Mouse (Mus musculus) lung, embryonic 16.5 days (tissue): ENCODE results near the gene Rab10. TPM values are rescaled to one million over a fixed set of nuclear protein-coding genes. Genes with fewer than 3 reads are reported as not detected.

ENCODE experiments used
- ATAC-seq: fragments of 200-750 bp; cut with Nextera tagmentation; 2 replicates; pipeline ENCODE4 v1.8.0; 2017; ENCODE audit warnings: low read depth, mild to moderate bottlenecking, moderate library complexity
- H3K27ac ChIP-seq: fragments of 300-500 bp; sonication (generic); 2 replicates; pipeline ENCODE4 v1.5.1; 2014; ENCODE audit warnings: mild to moderate bottlenecking, control low read depth, low read length
- H3K27me3 ChIP-seq: fragments of 300-500 bp; sonication (generic); 2 replicates; pipeline ENCODE4 v1.6.1; 2014; ENCODE audit warnings: low read depth, low read length, mixed read lengths; ENCODE audit not compliant: control insufficient read depth, insufficient read depth
- H3K36me3 ChIP-seq: fragments of 300-500 bp; sonication (generic); 2 replicates; pipeline ENCODE4 v1.6.1; 2014; ENCODE audit warnings: low read length; ENCODE audit not compliant: control insufficient read depth, insufficient read depth
- H3K4me1 ChIP-seq: fragments of 300-500 bp; sonication (generic); replicated peaks from 2 replicates; pipeline ENCODE4 v1.6.1; 2014; ENCODE audit warnings: low read length, mixed read lengths; ENCODE audit not compliant: control insufficient read depth, insufficient read depth
- H3K4me2 ChIP-seq: fragments of 300-500 bp; sonication (generic); 2 replicates; pipeline ENCODE4 v1.6.1; 2014; ENCODE audit warnings: low read depth, low read length, control low read depth
- H3K4me3 ChIP-seq: fragments of 300-500 bp; sonication (generic); 2 replicates; pipeline ENCODE4 v1.5.1; 2014; ENCODE audit warnings: mild to moderate bottlenecking, low read length, control low read depth
- H3K9ac ChIP-seq: fragments of 300-500 bp; sonication (generic); 2 replicates; pipeline ENCODE4 v1.6.1; 2014; ENCODE audit warnings: low read length, control low read depth
- H3K9me3 ChIP-seq: fragments of 300-500 bp; sonication (generic); 2 replicates; pipeline ENCODE4 v1.6.1; 2016; ENCODE audit warnings: low read length; ENCODE audit not compliant: control insufficient read depth
- WGBS: fragments of 180-500 bp; shearing (Covaris S2); extraction: QIAGEN DNeasy Blood & Tissue Kit; methylation state at CpG from one replicate; pipeline ENCODE4 v1.1.7; 2014; 5-methylcytosine and 5-hydroxymethylcytosine counted together
- polyA plus RNA-seq: library from polyadenylated mRNA; unstranded; fragments of >200 nt; fragmentation: Nextera tagmentation; extraction: Ambion mirVana; gene quantifications from 2 replicates; pipeline ENCODE4 v1.2.1, GENCODE M21; 2015

Gene Rab10
- 62.6 and 66.1 TPM in 2 replicates for polyA plus RNA-seq

DNA sequence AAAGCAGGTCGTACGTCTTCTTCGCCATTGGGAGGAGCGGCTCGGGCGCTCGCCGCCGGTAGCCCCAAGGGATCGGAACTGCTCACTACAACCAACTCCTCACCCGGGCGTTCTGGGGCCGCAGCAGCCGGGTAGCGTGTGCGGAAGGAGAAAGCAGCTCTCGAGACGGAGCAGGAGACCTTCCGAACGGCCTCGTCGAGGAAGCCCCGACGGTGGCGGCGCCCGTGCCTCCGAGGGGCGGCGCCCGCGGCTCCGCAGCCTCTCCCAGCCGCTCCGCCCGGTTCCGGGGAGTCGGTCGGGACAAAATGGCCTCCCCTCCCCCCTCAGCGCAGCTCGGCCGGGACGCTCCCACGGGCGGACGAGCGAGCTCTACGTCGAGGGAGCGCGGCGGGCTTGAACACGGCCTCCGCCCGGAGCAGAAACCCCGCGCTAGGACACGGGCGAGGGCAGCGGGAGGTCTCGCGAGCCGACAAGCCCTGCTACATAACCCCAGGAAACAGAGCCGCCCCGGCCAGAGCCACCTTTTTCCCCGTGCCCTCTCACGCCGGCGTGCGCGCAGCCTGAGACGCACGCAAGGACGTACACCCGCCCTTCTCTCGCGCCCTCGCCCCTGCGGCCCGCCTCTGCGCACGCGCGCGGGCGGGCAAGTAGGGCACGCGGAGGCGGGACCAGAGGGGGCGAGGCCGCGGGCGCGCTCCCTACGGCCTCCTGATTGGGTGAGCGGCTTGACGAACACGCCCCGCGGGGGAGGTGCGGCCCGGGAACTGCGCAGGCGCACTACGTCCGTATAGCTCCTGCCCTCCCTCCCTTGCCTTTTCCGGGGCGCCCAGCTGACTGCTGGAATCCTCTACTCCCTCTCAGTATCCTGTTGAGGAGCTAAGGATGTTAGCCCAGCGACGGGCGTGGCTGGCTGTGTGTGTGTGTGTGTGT is at the start of gene Rab10:
Rab10 (minus strand) TSS at position 579 of the 930 bp plus-strand sequence.
- ATAC-seq, result peak; percentile 98
- WGBS, result under 1% methylated on average over 109 of the region's 111 CpGs

DNA sequence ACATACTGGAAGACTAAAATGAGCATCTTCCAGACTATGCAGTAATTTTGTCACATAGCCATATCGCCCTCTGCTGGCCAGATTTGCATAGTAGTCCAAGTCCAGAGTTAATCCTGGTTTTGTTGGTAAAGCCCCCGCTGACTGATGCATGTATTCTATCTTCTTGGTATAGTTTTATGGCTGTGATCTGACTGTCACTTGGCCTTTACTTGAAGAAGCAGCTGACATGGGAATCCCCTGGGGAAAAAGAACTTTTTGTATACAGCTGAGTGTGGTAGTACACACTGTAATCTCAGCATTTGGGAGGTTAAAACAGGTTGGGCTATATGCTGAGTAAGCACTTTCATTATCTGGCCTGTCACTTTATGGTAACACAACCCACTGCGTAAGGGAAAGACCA is 49.5 kb upstream of the Rab10 start:
- H3K27me3 ChIP-seq, result no peaks in the 10 kb centered on the region
- H3K9ac ChIP-seq, result no peak overlapping the region
- no peak overlapping the region for H3K4me2 ChIP-seq
- H3K36me3 ChIP-seq, result no peaks in the 10 kb centered on the region
- H3K27ac ChIP-seq, result no peak overlapping the region
- H3K9me3 ChIP-seq, result no peaks in the 10 kb centered on the region
- H3K4me1 ChIP-seq, result no peaks in the 10 kb centered on the region
- no peak overlapping the region for H3K4me3 ChIP-seq
- 21% methylated on average over 3 of the region's 3 CpGs for WGBS
- ATAC-seq, result 0 out of 2 replicates have a peak, but pooled peaks have one; percentile 53

More for the DNA sequence above, at the start of gene Rab10:
- H3K27me3 ChIP-seq, result no peaks in the 10 kb centered on the region
- H3K27ac ChIP-seq, result peak within 1 kb of the TSS; percentile 98
- H3K36me3 ChIP-seq, result no peaks in the 10 kb centered on the region
- peak within 1 kb of the TSS; percentile 84 for H3K9ac ChIP-seq
- peak within 1 kb of the TSS; percentile 72 for H3K4me3 ChIP-seq
- peak within 1 kb of the TSS; percentile 88 for H3K4me2 ChIP-seq
- H3K4me1 ChIP-seq, result peaks cover 14% of the 10 kb centered on the region
- no peaks in the 10 kb centered on the region for H3K9me3 ChIP-seq

DNA sequence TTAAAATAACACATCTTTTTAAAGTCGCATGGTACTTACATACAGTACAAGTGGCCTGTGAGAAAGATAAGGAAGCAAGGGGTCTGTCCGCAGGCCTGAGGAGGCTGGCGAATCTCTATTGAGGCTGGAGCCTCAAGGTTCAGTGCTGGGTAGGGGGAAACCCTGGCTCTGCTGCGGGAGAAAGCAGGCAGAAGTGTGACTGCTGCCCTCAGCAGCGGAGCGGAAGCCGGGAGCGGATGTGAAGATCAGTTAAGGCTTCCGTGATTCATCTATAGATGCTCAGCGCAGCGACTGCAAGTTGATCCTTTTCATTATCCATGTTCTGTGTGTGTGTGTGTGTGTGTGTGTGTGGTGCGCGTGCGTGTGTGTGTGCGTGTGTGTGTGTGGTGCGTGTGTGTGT is 47.1 kb upstream of the Rab10 start:
- Histone ChIP-seq H3K4me2 (peak overlapping the region; percentile 44), H3K27me3 (no peaks in the 10 kb centered on the region), H3K27ac (no peak overlapping the region), H3K4me3 (peak overlapping the region; percentile 12; the same call in 1 of the 2 replicates), H3K36me3 (no peaks in the 10 kb centered on the region), H3K4me1 (no peaks in the 10 kb centered on the region), H3K9me3 (no peaks in the 10 kb centered on the region), H3K9ac (0 out of 2 replicates have a peak overlapping the region, but pooled peaks have one; percentile 39)
- no peak for ATAC-seq
- WGBS, result 49% methylated on average over 13 of the region's 16 CpGs

DNA sequence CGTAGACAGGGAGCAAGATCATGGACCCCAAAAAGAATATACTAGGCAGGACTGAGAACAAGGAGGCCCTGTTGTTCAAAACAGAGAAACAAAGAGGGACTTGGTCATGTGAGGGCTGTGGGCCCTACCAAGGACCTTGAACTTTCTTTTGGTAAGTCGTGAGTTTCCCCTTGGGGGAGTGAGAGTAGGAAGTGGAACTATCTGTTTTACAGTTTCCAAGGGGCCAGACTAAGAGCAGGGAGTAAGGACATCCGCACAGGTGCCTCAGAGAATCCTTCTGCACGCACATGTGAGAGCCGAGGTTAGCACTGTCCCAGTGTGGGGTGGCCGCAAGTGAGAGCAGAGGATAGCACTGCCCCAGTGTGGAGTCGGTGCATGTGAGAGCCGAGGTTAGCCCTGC is 45.3 kb upstream of the Rab10 start:
- 81% methylated on average over 8 of the region's 8 CpGs for WGBS
- H3K4me1 ChIP-seq, result no peaks in the 10 kb centered on the region

DNA sequence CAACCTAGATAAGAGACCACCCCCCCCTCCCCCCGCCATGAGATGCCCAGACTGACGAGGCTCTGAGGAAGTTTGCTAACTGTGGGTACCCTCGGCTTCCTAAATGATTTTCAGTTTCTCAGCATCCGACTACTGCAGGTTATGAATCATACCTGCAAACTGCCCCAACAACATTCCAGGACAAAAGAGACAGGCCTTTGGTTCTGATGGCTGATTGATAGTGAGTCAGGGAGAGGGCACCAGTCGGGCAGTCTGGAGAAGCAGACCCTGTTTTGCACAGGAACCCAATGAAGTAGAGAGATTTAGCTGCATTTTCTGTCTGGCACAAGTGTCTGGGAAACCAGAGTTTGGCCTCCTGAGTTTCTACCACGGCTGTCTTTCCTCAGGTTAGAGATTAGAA is 42.4 kb upstream of the Rab10 start:
- no peaks in the 10 kb centered on the region for H3K4me1 ChIP-seq
- no peaks in the 10 kb centered on the region for H3K9me3 ChIP-seq
- H3K4me2 ChIP-seq, result no peak overlapping the region
- no peak overlapping the region for H3K4me3 ChIP-seq
- 46% methylated on average over 6 of the region's 6 CpGs for WGBS
- H3K27me3 ChIP-seq, result no peaks in the 10 kb centered on the region
- no peak for ATAC-seq
- no peaks in the 10 kb centered on the region for H3K36me3 ChIP-seq
- H3K27ac ChIP-seq, result no peak overlapping the region
- no peak overlapping the region for H3K9ac ChIP-seq

More for the DNA sequence above, 45.3 kb upstream of the Rab10 start:
- Histone ChIP-seq H3K36me3 (no peaks in the 10 kb centered on the region), H3K27ac (no peak overlapping the region), H3K4me3 (no peak overlapping the region), H3K27me3 (no peaks in the 10 kb centered on the region), H3K4me2 (no peak overlapping the region), H3K9ac (no peak overlapping the region), H3K9me3 (no peaks in the 10 kb centered on the region)
- no peak for ATAC-seq

DNA sequence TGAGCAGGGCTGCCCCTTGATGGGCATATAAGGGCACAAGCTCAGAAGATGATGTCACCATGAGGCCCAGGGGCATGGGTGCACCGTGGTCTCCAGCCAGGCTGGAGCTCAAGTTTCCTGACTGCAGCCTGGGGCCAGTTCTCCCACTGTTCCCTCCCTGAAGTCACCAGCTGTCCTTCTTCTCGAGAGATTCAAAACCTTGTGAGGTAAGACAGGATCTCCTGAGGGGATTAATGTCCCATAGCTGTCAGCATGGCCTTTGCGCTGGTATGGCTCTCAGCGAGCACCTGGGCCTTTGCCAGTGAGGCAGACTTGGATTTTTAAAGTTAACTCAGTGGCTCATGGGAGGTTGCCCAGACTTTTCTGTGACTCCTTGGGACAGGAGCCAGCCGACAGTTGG is 40.4 kb upstream of the Rab10 start:
- no peak for ATAC-seq
- no peaks in the 10 kb centered on the region for H3K36me3 ChIP-seq
- H3K9ac ChIP-seq, result no peak overlapping the region
- 61% methylated on average over 5 of the region's 5 CpGs for WGBS
- no peaks in the 10 kb centered on the region for H3K9me3 ChIP-seq
- H3K4me2 ChIP-seq, result no peak overlapping the region
- no peaks in the 10 kb centered on the region for H3K27me3 ChIP-seq
- H3K4me3 ChIP-seq, result no peak overlapping the region
- H3K4me1 ChIP-seq, result no peaks in the 10 kb centered on the region
- no peak overlapping the region for H3K27ac ChIP-seq

DNA sequence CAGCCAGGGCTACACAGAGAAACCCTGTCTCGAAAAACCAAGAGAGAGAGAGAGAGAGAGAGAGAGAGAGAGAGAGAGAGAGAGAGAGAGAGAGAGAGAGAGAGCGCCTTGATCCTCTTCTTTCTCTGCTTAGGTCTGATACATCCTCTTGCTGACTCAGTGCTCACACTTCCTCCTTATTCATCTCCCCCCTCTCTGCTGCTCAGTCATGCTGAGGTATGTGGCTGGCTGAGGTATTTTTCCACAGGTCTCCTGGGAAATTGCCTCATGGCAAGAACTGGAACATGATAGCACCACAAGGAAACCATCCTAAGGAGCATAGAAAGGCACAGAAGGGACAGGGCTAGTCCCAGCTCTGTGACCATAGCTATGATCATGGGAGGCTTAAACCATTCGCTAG is 39.6 kb upstream of the Rab10 start:
- no peak for ATAC-seq
- H3K9ac ChIP-seq, result no peak overlapping the region
- H3K27me3 ChIP-seq, result no peaks in the 10 kb centered on the region
- no peaks in the 10 kb centered on the region for H3K9me3 ChIP-seq
- no peaks in the 10 kb centered on the region for H3K36me3 ChIP-seq
- no peak overlapping the region for H3K27ac ChIP-seq
- WGBS, result 73% methylated on average over 3 of the region's 3 CpGs
- no peaks in the 10 kb centered on the region for H3K4me1 ChIP-seq
- no peak overlapping the region for H3K4me3 ChIP-seq
- no peak overlapping the region for H3K4me2 ChIP-seq

DNA sequence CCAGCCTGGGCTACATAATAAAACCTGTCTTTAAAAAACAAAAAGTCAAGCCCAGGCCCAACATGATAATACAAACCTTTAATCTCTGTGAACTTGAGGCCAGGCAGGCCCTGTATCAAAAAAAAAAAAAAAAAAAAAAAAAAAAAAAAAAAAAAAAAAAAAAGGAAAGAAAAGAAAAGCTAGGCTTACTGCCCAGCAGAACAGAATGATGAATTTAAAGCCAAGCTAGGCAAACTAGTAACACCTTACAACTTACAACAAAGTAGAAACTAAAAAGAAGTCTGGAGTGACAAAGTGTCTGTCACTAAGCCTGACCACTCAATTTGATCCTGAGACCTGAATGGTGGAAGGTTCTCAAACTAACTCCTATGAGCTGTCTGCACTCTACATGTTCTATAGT is 37.9 kb upstream of the Rab10 start:
- Histone ChIP-seq H3K4me3 (no peak overlapping the region), H3K9ac (no peak overlapping the region)

DNA sequence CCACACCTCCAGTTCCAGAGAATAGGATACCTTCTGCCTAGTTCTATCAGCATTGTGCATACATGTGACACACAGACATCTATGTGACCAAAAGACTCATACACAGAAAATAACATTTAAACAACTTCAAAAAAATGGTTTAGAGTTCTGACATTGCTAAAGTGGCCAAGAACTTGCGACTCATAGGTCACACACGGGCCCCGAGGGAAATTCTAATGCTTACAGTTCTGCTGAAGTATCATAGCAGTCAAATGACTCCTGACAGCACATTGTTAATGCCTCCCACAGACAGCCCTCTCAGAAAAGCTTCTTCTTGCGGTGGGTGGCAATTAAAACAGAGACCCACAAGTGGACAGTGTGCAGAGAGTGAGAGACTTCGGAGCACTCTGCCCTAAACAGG is 35.3 kb upstream of the Rab10 start:
- Histone ChIP-seq H3K36me3 (no peaks in the 10 kb centered on the region), H3K9ac (no peak overlapping the region), H3K4me1 (no peaks in the 10 kb centered on the region), H3K4me2 (no peak overlapping the region), H3K9me3 (no peaks in the 10 kb centered on the region), H3K4me3 (no peak overlapping the region), H3K27ac (no peak overlapping the region), H3K27me3 (no peaks in the 10 kb centered on the region)
- ATAC-seq, result no peak
- 79% methylated on average over 5 of the region's 5 CpGs for WGBS

More for the DNA sequence above, 37.9 kb upstream of the Rab10 start:
- H3K27me3 ChIP-seq, result no peaks in the 10 kb centered on the region
- H3K27ac ChIP-seq, result no peak overlapping the region
- no peak for ATAC-seq
- H3K4me2 ChIP-seq, result no peak overlapping the region
- no peaks in the 10 kb centered on the region for H3K9me3 ChIP-seq
- H3K36me3 ChIP-seq, result no peaks in the 10 kb centered on the region
- no peaks in the 10 kb centered on the region for H3K4me1 ChIP-seq
